Mouse (Mus musculus) retina, adult 2 months (tissue): ENCODE data around the gene 6430628N08Rik.

Experiments used
- DNase-seq: peaks from one replicate; pipeline ENCODE4 v3.0.0-alpha.2; 2012; ENCODE audit warnings: low read depth, low spot score

Gene 6430628N08Rik

GRCm38 (mm10) chr4:115885846-115886245, 4.6 kb upstream of the 6430628N08Rik start:
- no peak for DNase-seq

- no peak for DNase-seq
Measured at GRCm38 (mm10) chr4:115886875-115887274, 3.6 kb upstream of the 6430628N08Rik start.

GRCm38 (mm10) chr4:115890066-115890465, 399 bp upstream of the 6430628N08Rik start:
- no peak for DNase-seq

GRCm38 (mm10) chr4:115894281-115894680, 3.8 kb downstream of the 6430628N08Rik start:
- no peak for DNase-seq

GRCm38 (mm10) chr4:115897901-115898631, 7.6 kb downstream of the 6430628N08Rik start:
- DNase-seq: no peak

- peak; percentile 56 for DNase-seq
Measured at GRCm38 (mm10) chr4:115902816-115903215, 12.4 kb downstream of the 6430628N08Rik start.

- no peak for DNase-seq
Measured at GRCm38 (mm10) chr4:115904375-115904774, 13.9 kb downstream of the 6430628N08Rik start.

- DNase-seq: no peak
Measured at GRCm38 (mm10) chr4:115905701-115906100, 15.2 kb downstream of the 6430628N08Rik start.

- no peak for DNase-seq
Measured at GRCm38 (mm10) chr4:115906791-115907190, 16.3 kb downstream of the 6430628N08Rik start.

- DNase-seq: no peak
Measured at GRCm38 (mm10) chr4:115907994-115908393, 17.5 kb downstream of the 6430628N08Rik start.

- no peak for DNase-seq
Measured at GRCm38 (mm10) chr4:115908641-115909040, 18.2 kb downstream of the 6430628N08Rik start.

GRCm38 (mm10) chr4:115911586-115911985, 21.1 kb downstream of the 6430628N08Rik start:
- DNase-seq: no peak

GRCm38 (mm10) chr4:115919911-115920310, 29.4 kb downstream of the 6430628N08Rik start:
- DNase-seq: no peak

GRCm38 (mm10) chr4:115922688-115923087, 32.2 kb downstream of the 6430628N08Rik start:
- DNase-seq: no peak

GRCm38 (mm10) chr4:115923262-115923880, 32.9 kb downstream of the 6430628N08Rik start:
- no peak for DNase-seq

GRCm38 (mm10) chr4:115927637-115928036, 37.2 kb downstream of the 6430628N08Rik start:
- no peak for DNase-seq

GRCm38 (mm10) chr4:115931556-115932088, 41.2 kb downstream of the 6430628N08Rik start:
- DNase-seq: no peak

- no peak for DNase-seq
Measured at GRCm38 (mm10) chr4:115935835-115936581, 45.5 kb downstream of the 6430628N08Rik start.

GRCm38 (mm10) chr4:115936646-115937045, 46.2 kb downstream of the 6430628N08Rik start:
- DNase-seq: no peak

GRCm38 (mm10) chr4:115937061-115937976, 46.9 kb downstream of the 6430628N08Rik start:
- no peak for DNase-seq
